Mouse (Mus musculus): ENCODE data around the gene Arf3.

DNA sequence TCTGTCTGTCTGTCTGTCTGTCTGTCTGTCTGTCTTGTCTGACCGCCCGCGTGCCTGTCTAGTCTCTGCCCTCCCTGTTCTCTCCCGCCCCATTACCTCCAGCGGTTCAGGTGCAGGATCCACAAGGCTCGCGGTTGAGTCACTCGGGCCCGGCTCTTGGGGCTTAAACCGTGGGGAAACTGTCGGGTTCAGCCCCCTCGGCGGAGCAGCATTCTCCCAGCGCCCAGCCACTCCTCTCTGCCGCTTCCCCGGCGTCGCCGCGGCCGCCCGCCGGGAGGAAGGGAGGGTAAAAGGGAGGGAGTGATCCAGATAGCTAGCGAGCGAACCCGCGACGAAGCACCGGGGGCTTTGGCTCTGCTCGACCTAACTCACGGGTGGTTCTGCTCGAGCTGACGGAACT, 14.7 kb upstream of the Arf3 start, which contains the start of gene Wnt10b:
- no peak for TF ChIP-seq CTCF (IDR thresholded peaks at IDR 0.05 in 2 of 3, conservative IDR thresholded peaks at IDR 0.05 in 1 of 3; ENCODE audit: control insufficient read depth in 1 of 3, insufficient read depth in 1 of 3, low read depth in 2 of 3, low read length in 3 of 3, poor library complexity in 1 of 3, severe bottlenecking in 1 of 3)
- TF ChIP-seq ZC3H11A (IDR thresholded peaks at IDR 0.05; ENCODE audit: low read depth, low read length): no peak
- no peak for TF ChIP-seq SMC3 (IDR thresholded peaks at IDR 0.05; ENCODE audit: low read depth, low read length)
- no peak for TF ChIP-seq HCFC1 (IDR thresholded peaks at IDR 0.05; ENCODE audit: low read depth, low read length)
- TF ChIP-seq ZKSCAN1 (IDR thresholded peaks at IDR 0.05; ENCODE audit: low read depth, low read length): no peak
- no peak for TF ChIP-seq CHD2 (IDR thresholded peaks at IDR 0.05; ENCODE audit: low read length)
- no peak for TF ChIP-seq POLR2A (IDR thresholded peaks at IDR 0.05; ENCODE audit: control insufficient read depth in 1 of 2, insufficient read depth in 1 of 2, low read depth in 1 of 2, low read length in 2 of 2, poor library complexity in 1 of 2)
- TF ChIP-seq POLR2AphosphoS5 (IDR thresholded peaks at IDR 0.05; ENCODE audit: borderline replicate concordance, low read depth, low read length): no peak
- TF ChIP-seq MYC (IDR thresholded peaks at IDR 0.05; ENCODE audit: low read depth, low read length): no peak
- no peak for TF ChIP-seq TCF12 (IDR thresholded peaks at IDR 0.05; ENCODE audit: low read depth, low read length)

Measured in MEL (cell line).